Mouse (Mus musculus) E14TG2a.4 (cell line): ENCODE measurements at regions not wholly inside any gene's neighbourhood (a gene's known extent, or its start where the extent isn't known, plus 50 kb on each side); places are given as distances from the start of the nearest gene placed in this dataset.

Source experiments
- CTCF ChIP-seq: conservative IDR thresholded peaks from 2 replicates; pipeline ENCODE4 v1.5.1; 2014; ENCODE audit warnings: low read length
- NANOG ChIP-seq: IDR thresholded peaks from 2 replicates; pipeline ENCODE4 v1.6.1; 2014; ENCODE audit warnings: borderline replicate concordance, low read length, mixed read lengths
- POU5F1 ChIP-seq: IDR thresholded peaks from 2 replicates; pipeline ENCODE4 v1.6.1; 2014; ENCODE audit warnings: low read length, borderline replicate concordance

GRCm38 (mm10) chr9:101495768-101496167 lies 244.2 kb upstream of the Ppp2r3a start:
- TF ChIP-seq CTCF (no peak), NANOG (no peak), POU5F1 (no peak)
